1 mouse cellular context compared by ENCODE assay signal in genomic region chr8:106169934-106170480, GRCm38 (mm10).
TF ChIP-seq lines count a peak whose summit lies in the region.

No protein-coding gene starts in this region.

TF ChIP-seq in MEL, 35 proteins besides CTCF, POLR2A, EP300 and RAD21:
- TF ChIP-seq JUND (IDR thresholded peaks at IDR 0.05; ENCODE audit: low read depth, low read length) (no peak), MYC (IDR thresholded peaks at IDR 0.05; ENCODE audit: low read depth, low read length) (no peak), E2F4 (IDR thresholded peaks at IDR 0.05; ENCODE audit: borderline replicate concordance, low read depth, low read length) (no peak)
